ENCODE assay signal across 27 mouse cellular contexts in the genomic region with DNA sequence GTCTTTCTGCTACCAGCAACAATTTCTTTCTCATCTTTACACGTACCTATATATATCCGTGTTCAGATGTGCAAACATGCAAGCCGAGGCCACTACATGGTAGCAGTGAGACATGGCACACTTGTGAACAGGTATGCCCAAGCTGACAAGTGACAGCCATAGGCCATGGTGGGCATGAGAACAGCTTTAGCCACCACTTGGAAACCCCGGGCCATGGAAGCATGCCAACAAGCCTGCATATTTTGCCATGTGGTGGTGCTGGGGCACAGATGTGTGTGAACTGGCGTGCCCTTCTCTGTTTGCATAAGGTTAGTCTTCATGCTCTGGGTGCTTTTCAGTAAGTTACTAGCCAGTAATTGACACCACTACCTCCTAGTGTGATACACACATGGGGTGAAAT.
"Had no signal": no experiment of that assay in that cellular context is flagged by ENCODE, and none has a peak within 500 bp of the region (broad histone marks: within the 10 kb centered on the region; RNA-seq: fewer than 3 reads in every experiment).

No protein-coding gene starts in this region.

- DNase-seq: gastrocnemius, postnatal 14 days; gastrocnemius, postnatal 36 days; heart, adult 11 months; heart, adult 2 months; heart, postnatal 14 days; heart, postnatal 36 days; kidney, adult 18-20 months; kidney, adult 8-10 months; kidney, postnatal 36 days; liver; liver, embryonic 13.5 days; liver, postnatal 0 days had no signal

- ATAC-seq: hindbrain, embryonic 16.5 days; inflammation-experienced regulatory T-cells, adult 6 months; intestine, embryonic 15.5 days; intestine, postnatal 0 days; liver, postnatal 0 days had no signal

- H3K4me3 ChIP-seq: heart, adult 2 months; heart, embryonic 13.5 days; heart, embryonic 15.5 days; hindbrain, embryonic 12.5 days; intestine, embryonic 15.5 days; layer of hippocampus, adult 2 months; limb, embryonic 10.5 days; limb, embryonic 12.5 days; liver, embryonic 13.5 days; liver, embryonic 15.5 days had no signal

- H3K27me3 ChIP-seq: heart, embryonic 13.5 days; heart, embryonic 15.5 days; hindbrain, embryonic 12.5 days; intestine, embryonic 15.5 days; limb, embryonic 12.5 days; liver, embryonic 13.5 days; liver, embryonic 15.5 days had no signal

- H3K9me3 ChIP-seq: heart, embryonic 15.5 days; hindbrain, embryonic 12.5 days; intestine, embryonic 15.5 days; limb, embryonic 10.5 days; limb, embryonic 12.5 days; liver, embryonic 13.5 days; liver, embryonic 15.5 days had no signal

- H3K27ac ChIP-seq: heart, adult 2 months; heart, embryonic 13.5 days; heart, embryonic 15.5 days; hindbrain, embryonic 12.5 days; hindbrain, embryonic 14.5 days; intestine, embryonic 15.5 days; kidney, postnatal 0 days; layer of hippocampus, adult 2 months; limb, embryonic 10.5 days; limb, embryonic 12.5 days; liver, embryonic 13.5 days; liver, embryonic 15.5 days had no signal

- H3K9ac ChIP-seq: heart, embryonic 13.5 days; heart, embryonic 15.5 days; hindbrain, embryonic 12.5 days; hindbrain, embryonic 14.5 days; intestine, embryonic 15.5 days; limb, embryonic 12.5 days; liver, embryonic 13.5 days; liver, embryonic 15.5 days; liver, postnatal 0 days had no signal

- H3K4me2 ChIP-seq: heart, embryonic 11.5 days; heart, embryonic 13.5 days; heart, embryonic 15.5 days; hindbrain, embryonic 12.5 days; hindbrain, embryonic 14.5 days; intestine, embryonic 15.5 days; limb, embryonic 12.5 days; liver, embryonic 11.5 days; liver, embryonic 13.5 days; liver, embryonic 15.5 days had no signal

- H3K4me1 ChIP-seq: heart, embryonic 13.5 days; heart, embryonic 15.5 days; hindbrain, embryonic 12.5 days; intestine, embryonic 15.5 days; limb, embryonic 10.5 days; limb, embryonic 12.5 days; liver, embryonic 13.5 days; liver, embryonic 15.5 days had no signal

- H3K36me3 ChIP-seq: heart, embryonic 13.5 days; heart, embryonic 15.5 days; hindbrain, embryonic 12.5 days; intestine, embryonic 15.5 days; limb, embryonic 10.5 days; limb, embryonic 12.5 days; liver, embryonic 13.5 days; liver, embryonic 15.5 days had no signal
